Mouse (Mus musculus): Measurements from ENCODE around the gene Osbpl8. TPM values are rescaled to one million over a fixed set of nuclear protein-coding genes. Genes with fewer than 3 reads are reported as not detected.

Gene Osbpl8
- polyA plus RNA-seq, 1 experiment from 2014 or later = 10.6 TPM

- ATAC-seq (ENCODE audit: low FRiP score, low read depth) = no peak
- Histone ChIP-seq H3K9ac (no peak overlapping the region), H3K4me3 (no peak overlapping the region), H3K4me2 (replicated peaks) (no peak overlapping the region), H3K27me3 (no peaks in the 10 kb centered on the region), H3K27ac (no peak overlapping the region), H3K36me3 (no peaks in the 10 kb centered on the region), H3K9me3 (no peaks in the 10 kb centered on the region), H3K4me1 (peaks cover 9% of the 10 kb centered on the region; the same call in 1 of the 2 replicates)
- WGBS = 87% methylated on average over 13 of the region's 13 CpGs
Observed at GRCm38 (mm10) chr10:111308850-111309501, 144.4 kb downstream of the Osbpl8 start.

- ATAC-seq (ENCODE audit: low FRiP score, low read depth) = peak; percentile 67
- Histone ChIP-seq H3K9ac (no peak overlapping the region), H3K4me1 (peaks cover 15% of the 10 kb centered on the region; the same call in 1 of the 2 replicates), H3K9me3 (no peaks in the 10 kb centered on the region), H3K27me3 (no peaks in the 10 kb centered on the region), H3K4me2 (replicated peaks) (no peak overlapping the region), H3K4me3 (no peak overlapping the region), H3K27ac (no peak overlapping the region; the same call in 1 of the 2 replicates), H3K36me3 (no peaks in the 10 kb centered on the region)
- 62% methylated on average over 6 of the region's 6 CpGs for WGBS
Observed at GRCm38 (mm10) chr10:111313282-111313681, 148.7 kb downstream of the Osbpl8 start.

GRCm38 (mm10) chr10:111314636-111315395 is 150.3 kb downstream of the Osbpl8 start:
- H3K27me3 ChIP-seq = no peaks in the 10 kb centered on the region
- H3K27ac ChIP-seq = no peak overlapping the region
- no peak overlapping the region for H3K4me2 ChIP-seq (replicated peaks)
- peaks cover 15% of the 10 kb centered on the region; the same call in 1 of the 2 replicates for H3K4me1 ChIP-seq
- H3K4me3 ChIP-seq = no peak overlapping the region
- no peak for ATAC-seq (ENCODE audit: low FRiP score, low read depth)
- no peak overlapping the region for H3K9ac ChIP-seq
- H3K36me3 ChIP-seq = no peaks in the 10 kb centered on the region
- 63% methylated on average over 10 of the region's 10 CpGs for WGBS
- H3K9me3 ChIP-seq = no peaks in the 10 kb centered on the region

- H3K4me1 ChIP-seq = peaks cover 15% of the 10 kb centered on the region; the same call in 1 of the 2 replicates
- no peaks in the 10 kb centered on the region for H3K9me3 ChIP-seq
- ATAC-seq (ENCODE audit: low FRiP score, low read depth) = no peak
- H3K27me3 ChIP-seq = no peaks in the 10 kb centered on the region
- no peak overlapping the region for H3K4me2 ChIP-seq (replicated peaks)
- H3K27ac ChIP-seq = no peak overlapping the region
- 83% methylated on average over 3 of the region's 3 CpGs for WGBS
- H3K36me3 ChIP-seq = no peaks in the 10 kb centered on the region
- no peak overlapping the region for H3K4me3 ChIP-seq
- H3K9ac ChIP-seq = no peak overlapping the region
Observed at GRCm38 (mm10) chr10:111315940-111316339, 151.4 kb downstream of the Osbpl8 start.

- no peak overlapping the region for H3K9ac ChIP-seq
- H3K4me1 ChIP-seq = peaks cover 15% of the 10 kb centered on the region; the same call in 1 of the 2 replicates
- H3K4me3 ChIP-seq = no peak overlapping the region
- no peak overlapping the region for H3K4me2 ChIP-seq (replicated peaks)
- no peaks in the 10 kb centered on the region for H3K27me3 ChIP-seq
- H3K36me3 ChIP-seq = no peaks in the 10 kb centered on the region
- H3K9me3 ChIP-seq = no peaks in the 10 kb centered on the region
- no peak overlapping the region for H3K27ac ChIP-seq
- WGBS = 66% methylated on average over 3 of the region's 3 CpGs
- no peak for ATAC-seq (ENCODE audit: low FRiP score, low read depth)
Observed at GRCm38 (mm10) chr10:111318021-111318420, 153.5 kb downstream of the Osbpl8 start.

- Histone ChIP-seq H3K27me3 (no peaks in the 10 kb centered on the region), H3K9me3 (no peaks in the 10 kb centered on the region), H3K27ac (no peak overlapping the region), H3K9ac (no peak overlapping the region), H3K4me3 (no peak overlapping the region), H3K4me1 (peaks cover 6% of the 10 kb centered on the region; the same call in 1 of the 2 replicates), H3K4me2 (replicated peaks) (no peak overlapping the region), H3K36me3 (no peaks in the 10 kb centered on the region)
- ATAC-seq (ENCODE audit: low FRiP score, low read depth) = no peak
- 89% methylated on average over 9 of the region's 9 CpGs for WGBS
Observed at GRCm38 (mm10) chr10:111318805-111319500, 154.4 kb downstream of the Osbpl8 start.

- no peak overlapping the region for H3K27ac ChIP-seq
- H3K27me3 ChIP-seq = no peaks in the 10 kb centered on the region
- H3K4me2 ChIP-seq (replicated peaks) = no peak overlapping the region
- no peak overlapping the region for H3K9ac ChIP-seq
- H3K4me1 ChIP-seq = no peaks in the 10 kb centered on the region
- H3K9me3 ChIP-seq = no peaks in the 10 kb centered on the region
- H3K36me3 ChIP-seq = no peaks in the 10 kb centered on the region
- no peak overlapping the region for H3K4me3 ChIP-seq
- ATAC-seq (ENCODE audit: low FRiP score, low read depth) = no peak
Observed at GRCm38 (mm10) chr10:111320579-111320978, 156.0 kb downstream of the Osbpl8 start.

GRCm38 (mm10) chr10:111327957-111328356 is 163.4 kb downstream of the Osbpl8 start:
- H3K4me1 ChIP-seq = no peaks in the 10 kb centered on the region
- no peak overlapping the region for H3K4me2 ChIP-seq (replicated peaks)
- no peaks in the 10 kb centered on the region for H3K9me3 ChIP-seq
- 74% methylated on average over 4 of the region's 4 CpGs for WGBS
- peak overlapping the region; percentile 8; the same call in 1 of the 2 replicates for H3K9ac ChIP-seq
- no peak overlapping the region for H3K4me3 ChIP-seq
- no peak overlapping the region for H3K27ac ChIP-seq
- H3K27me3 ChIP-seq = no peaks in the 10 kb centered on the region
- H3K36me3 ChIP-seq = no peaks in the 10 kb centered on the region
- no peak for ATAC-seq (ENCODE audit: low FRiP score, low read depth)

GRCm38 (mm10) chr10:111329326-111329725 is 164.8 kb downstream of the Osbpl8 start:
- H3K4me2 ChIP-seq (replicated peaks) = no peak overlapping the region
- H3K36me3 ChIP-seq = no peaks in the 10 kb centered on the region
- no peak overlapping the region for H3K9ac ChIP-seq
- no peaks in the 10 kb centered on the region for H3K9me3 ChIP-seq
- 86% methylated on average over 5 of the region's 5 CpGs for WGBS
- no peak overlapping the region for H3K27ac ChIP-seq
- no peak for ATAC-seq (ENCODE audit: low FRiP score, low read depth)
- H3K4me1 ChIP-seq = no peaks in the 10 kb centered on the region
- H3K4me3 ChIP-seq = no peak overlapping the region
- no peaks in the 10 kb centered on the region for H3K27me3 ChIP-seq

- Histone ChIP-seq H3K36me3 (no peaks in the 10 kb centered on the region), H3K9ac (no peak overlapping the region), H3K4me3 (no peak overlapping the region), H3K4me1 (peaks cover 11% of the 10 kb centered on the region), H3K27ac (no peak overlapping the region), H3K4me2 (replicated peaks) (no peak overlapping the region), H3K27me3 (no peaks in the 10 kb centered on the region), H3K9me3 (no peaks in the 10 kb centered on the region)
- ATAC-seq (ENCODE audit: low FRiP score, low read depth) = no peak
- WGBS = 94% methylated on average over 2 of the region's 2 CpGs
Observed at GRCm38 (mm10) chr10:111334902-111335301, 170.3 kb downstream of the Osbpl8 start.

GRCm38 (mm10) chr10:111335517-111336352 is 171.2 kb downstream of the Osbpl8 start:
- Histone ChIP-seq H3K9me3 (no peaks in the 10 kb centered on the region), H3K27ac (no peak overlapping the region; the same call in 1 of the 2 replicates), H3K4me3 (peak overlapping the region; percentile 31), H3K9ac (peak overlapping the region; percentile 43), H3K36me3 (no peaks in the 10 kb centered on the region), H3K4me1 (peaks cover 11% of the 10 kb centered on the region), H3K4me2 (replicated peaks) (peak overlapping the region; percentile 63), H3K27me3 (no peaks in the 10 kb centered on the region)
- ATAC-seq (ENCODE audit: low FRiP score, low read depth) = no peak
- 15% methylated on average over 28 of the region's 29 CpGs for WGBS

Measured in limb, embryonic 13.5 days (tissue).